Mouse (Mus musculus) heart, embryonic 13.5 days (tissue): ENCODE measurements at regions not wholly inside any gene's neighbourhood (a gene's known extent, or its start where the extent isn't known, plus 50 kb on each side); places are given as distances from the start of the nearest gene placed in this dataset.

Source experiments
- ATAC-seq: fragments of 200-750 bp; cut with Nextera tagmentation; 2 replicates; pipeline ENCODE4 v1.8.0; 2017; ENCODE audit warnings: moderate TSS enrichment; ENCODE audit not compliant: insufficient number of reproducible peaks, low FRiP score, low TSS enrichment; ENCODE audit errors: extremely low read depth
- H3K27ac ChIP-seq: fragments of 300-500 bp; sonication (generic); replicated peaks from 2 replicates; pipeline ENCODE4 v1.5.1; 2015; ENCODE audit warnings: moderate library complexity, mild to moderate bottlenecking, inconsistent platforms
- H3K27me3 ChIP-seq: fragments of 300-500 bp; sonication (generic); replicated peaks from 2 replicates; pipeline ENCODE4 v1.6.1; 2015; ENCODE audit warnings: mild to moderate bottlenecking, inconsistent platforms
- H3K36me3 ChIP-seq: fragments of 300-500 bp; sonication (generic); 2 replicates; pipeline ENCODE4 v1.6.1; 2015; ENCODE audit warnings: mild to moderate bottlenecking, inconsistent platforms
- H3K4me1 ChIP-seq: fragments of 300-500 bp; sonication (generic); 2 replicates; pipeline ENCODE4 v1.6.1; 2015; ENCODE audit warnings: inconsistent platforms
- H3K4me2 ChIP-seq: fragments of 300-500 bp; sonication (generic); 2 replicates; pipeline ENCODE4 v1.6.1; 2015; ENCODE audit warnings: inconsistent platforms, mild to moderate bottlenecking, moderate library complexity
- H3K4me3 ChIP-seq: fragments of 300-500 bp; sonication (generic); 2 replicates; pipeline ENCODE4 v1.5.1; 2015; ENCODE audit warnings: moderate library complexity, mild to moderate bottlenecking, inconsistent platforms
- H3K9ac ChIP-seq: fragments of 300-500 bp; sonication (generic); 2 replicates; pipeline ENCODE4 v1.6.1; 2015; ENCODE audit warnings: inconsistent platforms, mild to moderate bottlenecking, moderate library complexity
- H3K9me3 ChIP-seq: fragments of 300-500 bp; sonication (generic); 2 replicates; pipeline ENCODE4 v1.6.1; 2016; ENCODE audit warnings: inconsistent platforms
- WGBS: fragments of 180-500 bp; shearing (Covaris S2); methylation state at CpG from one replicate; pipeline ENCODE4 v1.1.7; 2015; ENCODE audit warnings: mixed read lengths; 5-methylcytosine and 5-hydroxymethylcytosine counted together

GRCm38 (mm10) chr7:93795210-93795609, 715.5 kb downstream of the Fam181b start:
- Histone ChIP-seq H3K36me3 (no peaks in the 10 kb centered on the region), H3K27ac (no peak overlapping the region), H3K4me2 (no peak overlapping the region), H3K4me1 (no peaks in the 10 kb centered on the region), H3K9me3 (no peaks in the 10 kb centered on the region), H3K9ac (no peak overlapping the region), H3K4me3 (no peak overlapping the region), H3K27me3 (no peaks in the 10 kb centered on the region)
- no peak for ATAC-seq
- 48% methylated on average over 3 of the region's 3 CpGs for WGBS

GRCm38 (mm10) chr7:93835697-93836096, 756.0 kb downstream of the Fam181b start:
- no peak overlapping the region for H3K4me2 ChIP-seq
- H3K9me3 ChIP-seq: no peaks in the 10 kb centered on the region
- no peak overlapping the region for H3K27ac ChIP-seq
- H3K4me1 ChIP-seq: no peaks in the 10 kb centered on the region
- H3K27me3 ChIP-seq: no peaks in the 10 kb centered on the region
- H3K4me3 ChIP-seq: no peak overlapping the region
- no peaks in the 10 kb centered on the region for H3K36me3 ChIP-seq
- WGBS: 74% methylated on average over 3 of the region's 3 CpGs
- H3K9ac ChIP-seq: no peak overlapping the region
- no peak for ATAC-seq

GRCm38 (mm10) chr7:93836169-93836568, 756.5 kb downstream of the Fam181b start:
- no peak for ATAC-seq
- no peaks in the 10 kb centered on the region for H3K4me1 ChIP-seq
- no peak overlapping the region for H3K27ac ChIP-seq
- no peak overlapping the region for H3K4me2 ChIP-seq
- no peaks in the 10 kb centered on the region for H3K27me3 ChIP-seq
- H3K9me3 ChIP-seq: no peaks in the 10 kb centered on the region
- H3K36me3 ChIP-seq: no peaks in the 10 kb centered on the region
- 63% methylated on average over 2 of the region's 2 CpGs for WGBS
- no peak overlapping the region for H3K9ac ChIP-seq
- H3K4me3 ChIP-seq: no peak overlapping the region

GRCm38 (mm10) chr7:93855025-93855424, 775.4 kb downstream of the Fam181b start:
- no peak overlapping the region for H3K4me2 ChIP-seq
- no peak for ATAC-seq
- H3K9ac ChIP-seq: no peak overlapping the region
- no peaks in the 10 kb centered on the region for H3K9me3 ChIP-seq
- H3K36me3 ChIP-seq: no peaks in the 10 kb centered on the region
- no peaks in the 10 kb centered on the region for H3K4me1 ChIP-seq
- no peak overlapping the region for H3K4me3 ChIP-seq
- H3K27me3 ChIP-seq: no peaks in the 10 kb centered on the region
- 70% methylated on average over 6 of the region's 6 CpGs for WGBS
- H3K27ac ChIP-seq: no peak overlapping the region

GRCm38 (mm10) chr7:93893701-93894100, 814.0 kb downstream of the Fam181b start:
- Histone ChIP-seq H3K9ac (no peak overlapping the region), H3K27ac (no peak overlapping the region), H3K27me3 (no peaks in the 10 kb centered on the region), H3K4me3 (no peak overlapping the region), H3K4me1 (no peaks in the 10 kb centered on the region), H3K36me3 (no peaks in the 10 kb centered on the region), H3K4me2 (no peak overlapping the region), H3K9me3 (no peaks in the 10 kb centered on the region)
- 49% methylated on average over 1 of the region's 1 CpGs for WGBS
- ATAC-seq: no peak

GRCm38 (mm10) chr7:93896921-93897320, 817.3 kb downstream of the Fam181b start:
- H3K27ac ChIP-seq: no peak overlapping the region
- no peak overlapping the region for H3K4me2 ChIP-seq
- H3K27me3 ChIP-seq: no peaks in the 10 kb centered on the region
- no peaks in the 10 kb centered on the region for H3K9me3 ChIP-seq
- H3K36me3 ChIP-seq: no peaks in the 10 kb centered on the region
- no peaks in the 10 kb centered on the region for H3K4me1 ChIP-seq
- ATAC-seq: no peak
- H3K9ac ChIP-seq: no peak overlapping the region
- no peak overlapping the region for H3K4me3 ChIP-seq

GRCm38 (mm10) chr7:93902770-93903169, 823.1 kb downstream of the Fam181b start:
- no peak overlapping the region for H3K4me3 ChIP-seq
- H3K4me2 ChIP-seq: no peak overlapping the region
- ATAC-seq: no peak
- H3K9me3 ChIP-seq: no peaks in the 10 kb centered on the region
- no peaks in the 10 kb centered on the region for H3K36me3 ChIP-seq
- no peak overlapping the region for H3K27ac ChIP-seq
- no peaks in the 10 kb centered on the region for H3K4me1 ChIP-seq
- H3K9ac ChIP-seq: no peak overlapping the region
- H3K27me3 ChIP-seq: no peaks in the 10 kb centered on the region
- 66% methylated on average over 2 of the region's 2 CpGs for WGBS

GRCm38 (mm10) chr7:93936925-93937324, 857.3 kb downstream of the Fam181b start:
- H3K27ac ChIP-seq: no peak overlapping the region
- no peak overlapping the region for H3K4me2 ChIP-seq
- 68% methylated on average over 3 of the region's 3 CpGs for WGBS

GRCm38 (mm10) chr7:93982103-93982502, 902.4 kb downstream of the Fam181b start:
- no peak overlapping the region for H3K4me2 ChIP-seq
- WGBS: 55% methylated on average over 3 of the region's 3 CpGs
- ATAC-seq: no peak
- no peak overlapping the region for H3K4me3 ChIP-seq
- H3K9ac ChIP-seq: no peak overlapping the region
- no peaks in the 10 kb centered on the region for H3K36me3 ChIP-seq
- no peaks in the 10 kb centered on the region for H3K27me3 ChIP-seq
- no peaks in the 10 kb centered on the region for H3K9me3 ChIP-seq
- no peak overlapping the region for H3K27ac ChIP-seq
- H3K4me1 ChIP-seq: no peaks in the 10 kb centered on the region

More at GRCm38 (mm10) chr7:93936925-93937324, 857.3 kb downstream of the Fam181b start:
- no peak for ATAC-seq
- Histone ChIP-seq H3K36me3 (no peaks in the 10 kb centered on the region), H3K4me1 (no peaks in the 10 kb centered on the region), H3K4me3 (no peak overlapping the region), H3K9me3 (no peaks in the 10 kb centered on the region), H3K27me3 (no peaks in the 10 kb centered on the region), H3K9ac (no peak overlapping the region)

- Histone ChIP-seq H3K27me3 (no peaks in the 10 kb centered on the region), H3K9me3 (peaks cover 9% of the 10 kb centered on the region; the same call in 1 of the 2 replicates), H3K36me3 (no peaks in the 10 kb centered on the region), H3K4me3 (no peak overlapping the region), H3K9ac (no peak overlapping the region), H3K4me2 (no peak overlapping the region), H3K27ac (no peak overlapping the region), H3K4me1 (no peaks in the 10 kb centered on the region)
- 53% methylated on average over 1 of the region's 1 CpGs for WGBS
- no peak for ATAC-seq
Observed at GRCm38 (mm10) chr7:94002780-94003179, 923.1 kb downstream of the Fam181b start.

GRCm38 (mm10) chr7:94042466-94043030, 962.9 kb downstream of the Fam181b start:
- no peaks in the 10 kb centered on the region for H3K27me3 ChIP-seq
- H3K36me3 ChIP-seq: no peaks in the 10 kb centered on the region
- no peak overlapping the region for H3K27ac ChIP-seq
- ATAC-seq: no peak
- no peak overlapping the region for H3K9ac ChIP-seq
- peak overlapping the region; percentile 5; the same call in 1 of the 2 replicates for H3K4me3 ChIP-seq
- H3K9me3 ChIP-seq: no peaks in the 10 kb centered on the region
- WGBS: 25% methylated on average over 11 of the region's 11 CpGs
- H3K4me2 ChIP-seq: peak overlapping the region; percentile 48
- no peaks in the 10 kb centered on the region for H3K4me1 ChIP-seq

- no peak overlapping the region for H3K4me2 ChIP-seq
- no peaks in the 10 kb centered on the region for H3K9me3 ChIP-seq
- H3K4me1 ChIP-seq: no peaks in the 10 kb centered on the region
- WGBS: 54% methylated on average over 2 of the region's 2 CpGs
- no peak overlapping the region for H3K9ac ChIP-seq
- H3K36me3 ChIP-seq: no peaks in the 10 kb centered on the region
- no peak overlapping the region for H3K27ac ChIP-seq
- no peak overlapping the region for H3K4me3 ChIP-seq
- ATAC-seq: no peak
- H3K27me3 ChIP-seq: no peaks in the 10 kb centered on the region
Observed at GRCm38 (mm10) chr7:94045428-94045827, 965.8 kb downstream of the Fam181b start.
